Mouse (Mus musculus): ENCODE data around the gene Mcub.

Gene Mcub

GRCm38 (mm10) chr3:129948359-129948758 lies 21.6 kb downstream of the Mcub start:
- DNase-seq: peak; percentile 49

- no peak for DNase-seq
These were observed 23.6 kb downstream of the Mcub start for GRCm38 (mm10) chr3:129946217-129946914.

GRCm38 (mm10) chr3:129943813-129944212 lies 26.2 kb downstream of the Mcub start:
- peak; percentile 13 for DNase-seq

- DNase-seq: no peak
These were observed 28.7 kb downstream of the Mcub start for GRCm38 (mm10) chr3:129941291-129941690.

GRCm38 (mm10) chr3:129940780-129941179 lies 29.2 kb downstream of the Mcub start:
- DNase-seq: no peak

GRCm38 (mm10) chr3:129939058-129939457 lies 30.9 kb downstream of the Mcub start:
- no peak for DNase-seq

- DNase-seq: peak; percentile 18
These were observed 32.2 kb downstream of the Mcub start for GRCm38 (mm10) chr3:129937848-129938247.

GRCm38 (mm10) chr3:129936561-129936960 lies 33.4 kb downstream of the Mcub start:
- no peak for DNase-seq

- DNase-seq: peak; percentile 27
These were observed 37.6 kb downstream of the Mcub start for GRCm38 (mm10) chr3:129932443-129932842.

- DNase-seq: no peak
These were observed 39.7 kb downstream of the Mcub start for GRCm38 (mm10) chr3:129930213-129930778.

GRCm38 (mm10) chr3:129925861-129926260 lies 44.1 kb downstream of the Mcub start:
- no peak for DNase-seq

- no peak for DNase-seq
These were observed 46.4 kb downstream of the Mcub start for GRCm38 (mm10) chr3:129923581-129923980.

- DNase-seq: peak; percentile 73
These were observed 51.6 kb downstream of the Mcub start for GRCm38 (mm10) chr3:129918434-129918833.

- no peak for DNase-seq
These were observed 52.6 kb downstream of the Mcub start for GRCm38 (mm10) chr3:129917424-129917823.

GRCm38 (mm10) chr3:129913241-129913640 lies 56.8 kb downstream of the Mcub start:
- DNase-seq: no peak

GRCm38 (mm10) chr3:129912025-129912424 lies 58.0 kb downstream of the Mcub start:
- DNase-seq: no peak

- DNase-seq: no peak
These were observed 65.4 kb downstream of the Mcub start for GRCm38 (mm10) chr3:129904381-129905132.

- no peak for DNase-seq
These were observed 66.1 kb downstream of the Mcub start for GRCm38 (mm10) chr3:129903866-129904265.

GRCm38 (mm10) chr3:129903369-129903768 lies 66.6 kb downstream of the Mcub start:
- no peak for DNase-seq

- peak; percentile 89 for DNase-seq
These were observed 68.7 kb downstream of the Mcub start, which contains the start of gene Casp6 for GRCm38 (mm10) chr3:129901271-129901809. Gene Casp6, plus strand, starts transcription at chr3:129901425.

GRCm38 (mm10) chr3:129898886-129899285 lies 71.1 kb downstream of the Mcub start:
- peak; percentile 30 for DNase-seq

- no peak for DNase-seq
These were observed 73.4 kb downstream of the Mcub start for GRCm38 (mm10) chr3:129896591-129896990.

GRCm38 (mm10) chr3:129893143-129893542 lies 76.9 kb downstream of the Mcub start:
- no peak for DNase-seq

- no peak for DNase-seq
These were observed 78.0 kb downstream of the Mcub start for GRCm38 (mm10) chr3:129892003-129892402.

All from lung, postnatal 10 days (tissue).